Mouse (Mus musculus) limb, embryonic 14.5 days (tissue): Measurements from ENCODE around the gene Mcfd2. TPM values are rescaled to one million over a fixed set of nuclear protein-coding genes. Genes with fewer than 3 reads are reported as not detected.

ENCODE experiments used
- ATAC-seq: fragments of 200-750 bp; cut with Nextera tagmentation; 2 replicates; pipeline ENCODE4 v1.8.0; 2017; ENCODE audit warnings: low read depth, moderate number of reproducible peaks, moderate TSS enrichment; ENCODE audit not compliant: low FRiP score
- DNase-seq: peaks from one replicate; pipeline ENCODE4 v3.0.0-alpha.2; 2015; ENCODE audit warnings: low spot score
- H3K27ac ChIP-seq: fragments of 300-500 bp; sonication (generic); replicated peaks from 2 replicates; pipeline ENCODE4 v1.5.1; 2014; ENCODE audit warnings: low read depth, mild to moderate bottlenecking, low read length, moderate library complexity, mixed read lengths
- H3K27me3 ChIP-seq: fragments of 300-500 bp; sonication (generic); 2 replicates; pipeline ENCODE4 v1.6.1; 2014; ENCODE audit warnings: low read length, mixed read lengths; ENCODE audit not compliant: control insufficient read depth, insufficient read depth
- H3K36me3 ChIP-seq: fragments of 300-500 bp; sonication (generic); 2 replicates; pipeline ENCODE4 v1.6.1; 2014; ENCODE audit warnings: mild to moderate bottlenecking, low read length, moderate library complexity, mixed read lengths; ENCODE audit not compliant: control insufficient read depth, insufficient read depth
- H3K4me1 ChIP-seq: fragments of 300-500 bp; sonication (generic); 2 replicates; pipeline ENCODE4 v1.6.1; 2014; ENCODE audit warnings: antibody characterized with exemption, low read length, mixed read lengths; ENCODE audit not compliant: control insufficient read depth, insufficient read depth
- H3K4me2 ChIP-seq: fragments of 300-500 bp; sonication (generic); replicated peaks from 2 replicates; pipeline ENCODE4 v1.6.1; 2014; ENCODE audit warnings: low read depth, mild to moderate bottlenecking, low read length, moderate library complexity; ENCODE audit not compliant: severe bottlenecking
- H3K4me3 ChIP-seq: fragments of 300-500 bp; sonication (generic); replicated peaks from 2 replicates; pipeline ENCODE4 v1.5.1; 2014; ENCODE audit warnings: low read length
- H3K9ac ChIP-seq: fragments of 300-500 bp; sonication (generic); 2 replicates; pipeline ENCODE4 v1.6.1; 2014; ENCODE audit warnings: mild to moderate bottlenecking, low read depth, low read length, moderate library complexity; ENCODE audit not compliant: severe bottlenecking
- H3K9me3 ChIP-seq: fragments of 300-500 bp; sonication (generic); 2 replicates; pipeline ENCODE4 v1.6.1; 2016; ENCODE audit warnings: low read length; ENCODE audit not compliant: control insufficient read depth
- POLR2A ChIP-seq: fragments of 200-500 bp; IDR thresholded peaks from 2 replicates; pipeline ENCODE4 v1.8.0; 2012; ENCODE audit warnings: inconsistent platforms, mild to moderate bottlenecking, moderate library complexity, borderline replicate concordance; ENCODE audit not compliant: insufficient read depth, insufficient read length; ENCODE audit errors: extremely low read depth
- WGBS: fragments of 180-500 bp; shearing (Covaris S2); extraction: QIAGEN DNeasy Blood & Tissue Kit; methylation state at CpG from one replicate; pipeline ENCODE4 v1.1.7; 2014; 5-methylcytosine and 5-hydroxymethylcytosine counted together
- polyA plus RNA-seq, 2 experiments: library from polyadenylated mRNA; depleted of rRNA in 1 of 2; stranded (reverse) in 1 of 2; unstranded in 1 of 2; fragments of >200 nt; fragmentation: Nextera tagmentation in 1 of 2; extraction: Ambion mirVana in 1 of 2; gene quantifications; 2 replicates each; pipeline versions ENCODE4 v1.2.1 to v1.2.3; 2012 to 2014

Mcfd2 gene
- polyA plus RNA-seq, 2 experiments, result 70.3 to 98.4 TPM

DNA sequence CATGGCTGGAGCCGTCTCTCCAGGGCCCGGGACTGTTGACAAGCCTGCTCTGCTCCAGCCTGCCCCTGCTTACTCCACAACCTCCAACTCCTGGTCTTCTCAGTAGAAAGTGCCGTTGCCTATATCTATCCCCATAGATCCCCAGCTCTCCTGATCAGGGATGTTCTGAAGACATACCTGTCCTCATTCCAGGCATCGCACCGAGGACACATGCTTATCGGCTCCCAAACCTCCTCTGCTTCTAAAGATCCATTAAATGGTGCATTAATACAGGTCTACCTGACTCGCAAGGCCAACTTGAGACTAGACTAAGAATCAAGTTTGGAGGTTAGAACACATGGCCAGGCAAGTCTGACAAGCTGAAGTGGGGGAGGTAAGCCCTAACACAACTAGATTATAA, 51.2 kb downstream of the Mcfd2 start:
- no peak overlapping the region for H3K4me2 ChIP-seq
- no peak for TF ChIP-seq POLR2A
- 86% methylated on average over 7 of the region's 7 CpGs for WGBS
- no peaks in the 10 kb centered on the region for H3K4me1 ChIP-seq
- no peak overlapping the region for H3K27ac ChIP-seq
- no peaks in the 10 kb centered on the region for H3K9me3 ChIP-seq
- no peak overlapping the region for H3K9ac ChIP-seq
- no peak for DNase-seq
- ATAC-seq, result no peak
- no peaks in the 10 kb centered on the region for H3K36me3 ChIP-seq
- H3K27me3 ChIP-seq, result no peaks in the 10 kb centered on the region
- H3K4me3 ChIP-seq, result no peak overlapping the region

DNA sequence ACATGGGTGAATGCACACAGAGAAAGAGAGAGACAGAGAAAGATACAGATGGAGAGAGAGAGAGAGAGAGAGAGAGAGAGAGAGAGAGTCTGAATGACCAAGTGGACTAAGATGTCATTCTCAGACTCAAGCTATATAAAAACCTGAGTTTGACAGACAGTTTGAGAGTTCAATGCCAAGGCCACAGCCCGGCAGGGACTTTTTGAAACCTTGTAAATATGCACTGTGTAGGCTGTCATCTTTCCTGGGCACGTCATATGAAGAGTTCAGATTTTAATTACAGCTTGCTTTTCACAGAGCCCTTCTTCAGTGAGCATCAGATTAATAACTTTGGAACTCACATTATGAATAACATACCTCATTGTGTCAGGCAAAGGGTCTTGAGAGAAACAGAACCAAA, 55.2 kb downstream of the Mcfd2 start:
- H3K4me2 ChIP-seq, result no peak overlapping the region
- no peak for TF ChIP-seq POLR2A
- no peak overlapping the region for H3K9ac ChIP-seq
- 80% methylated on average over 2 of the region's 2 CpGs for WGBS
- H3K4me1 ChIP-seq, result no peaks in the 10 kb centered on the region
- no peak overlapping the region for H3K27ac ChIP-seq
- H3K9me3 ChIP-seq, result no peaks in the 10 kb centered on the region
- ATAC-seq (no peak), DNase-seq (no peak)
- no peaks in the 10 kb centered on the region for H3K36me3 ChIP-seq
- no peaks in the 10 kb centered on the region for H3K27me3 ChIP-seq
- no peak overlapping the region for H3K4me3 ChIP-seq

- Histone ChIP-seq H3K9ac (no peak overlapping the region), H3K36me3 (no peaks in the 10 kb centered on the region), H3K27me3 (no peaks in the 10 kb centered on the region), H3K4me2 (no peak overlapping the region), H3K27ac (no peak overlapping the region), H3K9me3 (no peaks in the 10 kb centered on the region), H3K4me1 (peaks cover 19% of the 10 kb centered on the region), H3K4me3 (no peak overlapping the region)
- 90% methylated on average over 2 of the region's 2 CpGs for WGBS
- no peak for TF ChIP-seq POLR2A
- DNase-seq, result no peak
- ATAC-seq, result no peak
Measured at GRCm38 (mm10) chr17:87206885-87207284, 58.9 kb downstream of the Mcfd2 start.

Other genes with a start within 250 kb of the Mcfd2 start
- gene Pigf, start 240.5 kb downstream of the Mcfd2 start, polyA plus RNA-seq (2012; rRNA removed), result 21.6 and 23.5 TPM in 2 replicates
- gene Pigf, start 240.5 kb downstream of the Mcfd2 start, polyA plus RNA-seq (2014; fragmentation: Nextera tagmentation; extraction: Ambion mirVana), result 30.5 and 32.9 TPM in 2 replicates
- 36.0 and 42.1 TPM in 2 replicates for gene Cript, start 240.4 kb downstream of the Mcfd2 start, polyA plus RNA-seq (2012; rRNA removed)
- gene Cript, start 240.4 kb downstream of the Mcfd2 start, polyA plus RNA-seq (2014; fragmentation: Nextera tagmentation; extraction: Ambion mirVana), result 126 and 132 TPM in 2 replicates
- 18.4 TPM in 2 replicates for gene Socs5, start 158.3 kb downstream of the Mcfd2 start, polyA plus RNA-seq (2012; rRNA removed)
- gene Socs5, start 158.3 kb downstream of the Mcfd2 start, polyA plus RNA-seq (2014; fragmentation: Nextera tagmentation; extraction: Ambion mirVana), result 21.2 and 27.3 TPM in 2 replicates
- 7.8 and 12.6 TPM in 2 replicates for gene Ttc7, start 17.0 kb upstream of the Mcfd2 start, polyA plus RNA-seq (2012; rRNA removed)
- gene Ttc7, start 17.0 kb upstream of the Mcfd2 start, polyA plus RNA-seq (2014; fragmentation: Nextera tagmentation; extraction: Ambion mirVana), result 6.4 and 9.4 TPM in 2 replicates
- not detected in 2 replicates for gene Stpg4, start 161.8 kb upstream of the Mcfd2 start, polyA plus RNA-seq (2012; rRNA removed)
- gene Stpg4, start 161.8 kb upstream of the Mcfd2 start, polyA plus RNA-seq (2014; fragmentation: Nextera tagmentation; extraction: Ambion mirVana), result not detected in 2 replicates
- 385 and 537 TPM in 2 replicates for gene Calm2, start 181.0 kb upstream of the Mcfd2 start, polyA plus RNA-seq (2012; rRNA removed)
- gene Calm2, start 181.0 kb upstream of the Mcfd2 start, polyA plus RNA-seq (2014; fragmentation: Nextera tagmentation; extraction: Ambion mirVana), result 933 and 956 TPM in 2 replicates